Mouse (Mus musculus): ENCODE data around the gene Atp13a4. TPM values are rescaled to one million over a fixed set of nuclear protein-coding genes. Genes with fewer than 3 reads are reported as not detected.
A peak's percentile ranks its signal among the peaks of the same experiment; 100 is the strongest.

Atp13a4 gene
- polyA plus RNA-seq (2012; rRNA removed), result 0.15 and 0.18 TPM in 2 replicates

GRCm38 (mm10) chr16:29544829-29545228 is at the start of gene Atp13a4:
Gene Atp13a4, minus strand, starts transcription at chr16:29544864.
- WGBS, result 84% methylated on average over 11 of the region's 11 CpGs

GRCm38 (mm10) chr16:29592171-29592570 is 47.5 kb upstream of the Atp13a4 start:
- H3K4me1 ChIP-seq (replicated peaks; ENCODE audit: control insufficient read depth, insufficient read depth, low read length), result no peaks in the 10 kb centered on the region
- H3K36me3 ChIP-seq (ENCODE audit: control insufficient read depth, insufficient read depth, low read length), result peaks cover 50% of the 10 kb centered on the region
- no peak overlapping the region for H3K27ac ChIP-seq (ENCODE audit: control insufficient read depth, insufficient read depth, low read length)
- no peak for DNase-seq
- 93% methylated on average over 7 of the region's 7 CpGs for WGBS
- TF ChIP-seq CTCF (IDR thresholded peaks at IDR 0.05; ENCODE audit: borderline replicate concordance, control insufficient read depth, extremely low read depth, insufficient read depth, low read length, poor library complexity), result no peak
- TF ChIP-seq POLR2A (IDR thresholded peaks at IDR 0.05; ENCODE audit: control insufficient read depth, extremely low read depth, insufficient read depth, low read length, poor library complexity), result no peak
- H3K4me3 ChIP-seq (ENCODE audit: control insufficient read depth, insufficient read depth, low read length), result no peak overlapping the region
- H3K27me3 ChIP-seq (ENCODE audit: control insufficient read depth, insufficient read depth, low read length), result no peaks in the 10 kb centered on the region

More at GRCm38 (mm10) chr16:29544829-29545228, at the start of gene Atp13a4:
- Histone ChIP-seq H3K36me3 (ENCODE audit: control insufficient read depth, insufficient read depth, low read length) (no peaks in the 10 kb centered on the region), H3K27me3 (ENCODE audit: control insufficient read depth, insufficient read depth, low read length) (no peaks in the 10 kb centered on the region), H3K4me3 (ENCODE audit: control insufficient read depth, insufficient read depth, low read length) (no peak within 1 kb of the TSS), H3K27ac (ENCODE audit: control insufficient read depth, insufficient read depth, low read length) (no peak within 1 kb of the TSS), H3K4me1 (replicated peaks; ENCODE audit: control insufficient read depth, insufficient read depth, low read length) (no peaks in the 10 kb centered on the region)
- TF ChIP-seq POLR2A (IDR thresholded peaks at IDR 0.05; ENCODE audit: control insufficient read depth, extremely low read depth, insufficient read depth, low read length, poor library complexity) (no peak), CTCF (IDR thresholded peaks at IDR 0.05; ENCODE audit: borderline replicate concordance, control insufficient read depth, extremely low read depth, insufficient read depth, low read length, poor library complexity) (no peak)
- DNase-seq, result no peak

DNA sequence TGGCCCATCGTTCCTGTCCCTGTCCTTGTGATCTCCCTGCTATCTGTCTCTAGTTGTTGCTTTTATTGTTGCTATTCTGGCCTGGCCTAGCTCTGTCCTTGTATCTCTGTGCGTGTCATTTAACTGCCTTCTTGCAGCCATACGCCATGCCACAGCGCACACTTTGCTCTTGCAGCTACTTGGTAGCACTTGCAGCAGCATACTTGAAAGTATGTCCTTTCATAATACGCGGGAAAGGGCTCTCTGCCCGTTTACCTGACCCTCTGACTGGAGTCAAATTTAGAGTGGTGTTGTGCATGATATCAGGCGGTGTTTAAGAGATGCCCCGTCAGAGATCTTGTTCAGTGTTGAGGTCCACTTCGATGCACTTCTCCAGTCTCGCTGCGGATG is 35.1 kb upstream of the Atp13a4 start:
- H3K27me3 ChIP-seq (ENCODE audit: control insufficient read depth, insufficient read depth, low read length), result no peaks in the 10 kb centered on the region
- no peak overlapping the region for H3K27ac ChIP-seq (ENCODE audit: control insufficient read depth, insufficient read depth, low read length)
- no peaks in the 10 kb centered on the region for H3K36me3 ChIP-seq (ENCODE audit: control insufficient read depth, insufficient read depth, low read length)
- peaks cover 3% of the 10 kb centered on the region; the same call in 1 of the 2 replicates for H3K4me1 ChIP-seq (replicated peaks; ENCODE audit: control insufficient read depth, insufficient read depth, low read length)
- TF ChIP-seq POLR2A (IDR thresholded peaks at IDR 0.05; ENCODE audit: control insufficient read depth, extremely low read depth, insufficient read depth, low read length, poor library complexity), result no peak
- DNase-seq, result peak; percentile 12
- H3K4me3 ChIP-seq (ENCODE audit: control insufficient read depth, insufficient read depth, low read length), result peak overlapping the region; percentile 91
- 4% methylated on average over 12 of the region's 12 CpGs for WGBS

- TF ChIP-seq POLR2A (IDR thresholded peaks at IDR 0.05; ENCODE audit: control insufficient read depth, extremely low read depth, insufficient read depth, low read length, poor library complexity) (peak; percentile 51; the same call in 1 of the 2 replicates), CTCF (IDR thresholded peaks at IDR 0.05; ENCODE audit: borderline replicate concordance, control insufficient read depth, extremely low read depth, insufficient read depth, low read length, poor library complexity) (no peak)
- peaks cover 3% of the 10 kb centered on the region; the same call in 1 of the 2 replicates for H3K4me1 ChIP-seq (replicated peaks; ENCODE audit: control insufficient read depth, insufficient read depth, low read length)
- peak within 1 kb of the TSS; percentile 91 for H3K4me3 ChIP-seq (ENCODE audit: control insufficient read depth, insufficient read depth, low read length)
- WGBS, result under 1% methylated on average over 39 of the region's 39 CpGs
- H3K36me3 ChIP-seq (ENCODE audit: control insufficient read depth, insufficient read depth, low read length), result no peaks in the 10 kb centered on the region
- H3K27me3 ChIP-seq (ENCODE audit: control insufficient read depth, insufficient read depth, low read length), result no peaks in the 10 kb centered on the region
- DNase-seq, result peak; percentile 93
- no peak within 1 kb of the TSS for H3K27ac ChIP-seq (ENCODE audit: control insufficient read depth, insufficient read depth, low read length)
Measured at GRCm38 (mm10) chr16:29579167-29579786, 34.6 kb upstream of the Atp13a4 start, which contains the start of gene Opa1. Gene Opa1, plus strand, starts transcription at chr16:29579334.

GRCm38 (mm10) chr16:29575620-29576019 is 31.0 kb upstream of the Atp13a4 start:
- WGBS, result 8% methylated on average over 5 of the region's 5 CpGs
- peaks cover 3% of the 10 kb centered on the region; the same call in 1 of the 2 replicates for H3K4me1 ChIP-seq (replicated peaks; ENCODE audit: control insufficient read depth, insufficient read depth, low read length)
- no peak for DNase-seq
- H3K27ac ChIP-seq (ENCODE audit: control insufficient read depth, insufficient read depth, low read length), result no peak overlapping the region
- H3K4me3 ChIP-seq (ENCODE audit: control insufficient read depth, insufficient read depth, low read length), result no peak overlapping the region
- TF ChIP-seq CTCF (IDR thresholded peaks at IDR 0.05; ENCODE audit: borderline replicate concordance, control insufficient read depth, extremely low read depth, insufficient read depth, low read length, poor library complexity), result no peak
- TF ChIP-seq POLR2A (IDR thresholded peaks at IDR 0.05; ENCODE audit: control insufficient read depth, extremely low read depth, insufficient read depth, low read length, poor library complexity), result no peak
- H3K27me3 ChIP-seq (ENCODE audit: control insufficient read depth, insufficient read depth, low read length), result no peaks in the 10 kb centered on the region
- H3K36me3 ChIP-seq (ENCODE audit: control insufficient read depth, insufficient read depth, low read length), result no peaks in the 10 kb centered on the region

GRCm38 (mm10) chr16:29574013-29574412 is 29.3 kb upstream of the Atp13a4 start:
- Histone ChIP-seq H3K27me3 (ENCODE audit: control insufficient read depth, insufficient read depth, low read length) (no peaks in the 10 kb centered on the region), H3K4me3 (ENCODE audit: control insufficient read depth, insufficient read depth, low read length) (no peak overlapping the region), H3K27ac (ENCODE audit: control insufficient read depth, insufficient read depth, low read length) (no peak overlapping the region), H3K4me1 (replicated peaks; ENCODE audit: control insufficient read depth, insufficient read depth, low read length) (no peaks in the 10 kb centered on the region), H3K36me3 (ENCODE audit: control insufficient read depth, insufficient read depth, low read length) (no peaks in the 10 kb centered on the region)
- TF ChIP-seq CTCF (IDR thresholded peaks at IDR 0.05; ENCODE audit: borderline replicate concordance, control insufficient read depth, extremely low read depth, insufficient read depth, low read length, poor library complexity) (no peak), POLR2A (IDR thresholded peaks at IDR 0.05; ENCODE audit: control insufficient read depth, extremely low read depth, insufficient read depth, low read length, poor library complexity) (no peak)
- DNase-seq, result no peak
- WGBS, result 3% methylated on average over 4 of the region's 4 CpGs
